Mouse (Mus musculus): ENCODE data around the gene Sec31a.

GRCm38 (mm10) chr5:100332300-100333004 lies 83.6 kb downstream of the Sec31a start:
- TF ChIP-seq CTCF (conservative IDR thresholded peaks at IDR 0.05; ENCODE audit: insufficient read depth, insufficient read length, low read depth, low read length) (no peak), POLR2A (IDR thresholded peaks at IDR 0.05; ENCODE audit: low read depth, low read length) (no peak)

All from kidney, adult 2 months (tissue).